Mouse (Mus musculus) liver, embryonic 15.5 days (tissue): ENCODE measurements around the gene Ankrd11. TPM values are rescaled to one million over a fixed set of nuclear protein-coding genes. Genes with fewer than 3 reads are reported as not detected.

Experiments
- ATAC-seq: fragments of 200-750 bp; cut with Nextera tagmentation; 2 replicates; pipeline ENCODE4 v1.8.0; 2017; ENCODE audit warnings: moderate number of reproducible peaks, mild to moderate bottlenecking, moderate library complexity; ENCODE audit not compliant: insufficient read depth
- H3K27ac ChIP-seq: fragments of 300-500 bp; sonication (generic); replicated peaks from 2 replicates; pipeline ENCODE4 v1.5.1; 2015; ENCODE audit warnings: mild to moderate bottlenecking, inconsistent platforms
- H3K27me3 ChIP-seq: fragments of 300-500 bp; sonication (generic); 2 replicates; pipeline ENCODE4 v1.6.1; 2015; ENCODE audit warnings: mild to moderate bottlenecking, inconsistent platforms
- H3K36me3 ChIP-seq: fragments of 300-500 bp; sonication (generic); replicated peaks from 2 replicates; pipeline ENCODE4 v1.6.1; 2015; ENCODE audit warnings: moderate library complexity, mild to moderate bottlenecking, inconsistent platforms
- H3K4me1 ChIP-seq: fragments of 300-500 bp; sonication (generic); replicated peaks from 2 replicates; pipeline ENCODE4 v1.6.1; 2015; ENCODE audit warnings: inconsistent platforms
- H3K4me2 ChIP-seq: fragments of 300-500 bp; sonication (generic); 2 replicates; pipeline ENCODE4 v1.6.1; 2015; ENCODE audit warnings: moderate library complexity, mild to moderate bottlenecking, inconsistent platforms
- H3K4me3 ChIP-seq: fragments of 300-500 bp; sonication (generic); replicated peaks from 2 replicates; pipeline ENCODE4 v1.5.1; 2015; ENCODE audit warnings: mild to moderate bottlenecking, inconsistent platforms
- H3K9ac ChIP-seq: fragments of 300-500 bp; sonication (generic); 2 replicates; pipeline ENCODE4 v1.6.1; 2015; ENCODE audit warnings: moderate library complexity, mild to moderate bottlenecking, inconsistent platforms
- H3K9me3 ChIP-seq: fragments of 300-500 bp; sonication (generic); replicated peaks from 2 replicates; pipeline ENCODE4 v1.6.1; 2016; ENCODE audit warnings: inconsistent platforms
- WGBS: fragments of 180-500 bp; shearing (Covaris S2); methylation state at CpG from one replicate; pipeline ENCODE4 v1.1.7; 2015; ENCODE audit warnings: mixed read lengths; ENCODE audit not compliant: insufficient replicate concordance; 5-methylcytosine and 5-hydroxymethylcytosine counted together
- polyA plus RNA-seq: library from polyadenylated mRNA; unstranded; fragments of >200 nt; fragmentation: Nextera tagmentation; extraction: Ambion mirVana; gene quantifications from 2 replicates; pipeline ENCODE4 v1.2.1, GENCODE M21; 2015

The Ankrd11 gene
- polyA plus RNA-seq, 1 experiment from 2014 or later = 18.1 TPM

DNA sequence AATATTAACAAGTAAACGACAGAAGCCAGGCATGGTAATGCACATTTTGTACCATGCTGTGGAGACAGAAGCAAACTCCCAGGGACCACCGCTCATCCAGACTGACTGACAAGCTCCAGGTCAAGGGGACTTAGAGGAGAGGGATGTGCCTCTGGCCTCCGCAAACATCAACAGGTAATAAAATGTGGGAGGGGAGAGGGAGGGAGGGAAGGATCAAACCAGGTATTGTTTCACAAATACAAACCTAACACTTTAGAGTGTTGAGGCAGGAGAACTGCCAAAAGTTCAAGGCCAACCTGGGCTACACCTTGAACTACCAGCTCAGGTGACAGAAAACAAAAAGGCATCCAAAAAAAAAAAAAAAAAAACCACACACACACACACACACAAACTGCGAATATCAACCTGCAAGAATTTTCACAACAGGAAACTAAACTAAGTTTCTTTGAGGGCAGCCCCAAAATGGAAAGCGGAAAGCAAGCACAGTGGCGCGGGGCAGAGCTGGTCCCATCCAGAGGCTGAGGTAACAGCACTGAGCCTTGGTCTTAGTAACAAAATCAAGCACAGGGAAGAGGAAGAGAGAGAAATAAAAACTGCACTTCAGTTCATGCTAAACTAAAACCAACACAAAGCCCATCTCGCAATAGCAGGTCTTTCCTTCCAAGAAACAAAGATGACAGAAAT, 55.4 kb downstream of the Ankrd11 start:
- no peaks in the 10 kb centered on the region for H3K27me3 ChIP-seq
- 64% methylated on average over 8 of the region's 8 CpGs for WGBS
- H3K4me3 ChIP-seq = no peak overlapping the region
- no peaks in the 10 kb centered on the region for H3K9me3 ChIP-seq
- peaks cover 73% of the 10 kb centered on the region for H3K4me1 ChIP-seq
- no peak overlapping the region; the same call in 1 of the 2 replicates for H3K27ac ChIP-seq
- no peak for ATAC-seq
- H3K4me2 ChIP-seq = no peak overlapping the region
- H3K9ac ChIP-seq = no peak overlapping the region
- H3K36me3 ChIP-seq = no peaks in the 10 kb centered on the region

DNA sequence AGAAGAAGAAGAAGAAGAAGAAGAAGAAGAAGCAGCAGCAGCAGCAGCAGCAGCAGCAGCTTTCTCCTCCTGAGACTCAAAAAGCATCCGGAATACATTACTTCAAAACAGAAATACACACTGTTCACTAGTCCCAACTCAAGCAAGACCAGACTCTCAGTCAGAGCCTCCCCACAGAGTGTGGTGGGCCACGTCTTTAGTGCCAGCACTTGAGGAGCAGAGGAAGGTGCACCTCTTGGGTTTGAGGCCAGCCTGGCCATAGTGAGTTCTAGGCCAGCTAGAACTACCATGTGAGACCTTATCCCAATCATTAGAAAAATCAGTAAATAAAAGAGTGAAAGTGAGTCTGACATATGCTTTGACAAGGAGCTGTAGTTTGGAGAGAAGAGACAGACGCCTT, 57.9 kb downstream of the Ankrd11 start:
- H3K4me3 ChIP-seq = no peak overlapping the region
- H3K27ac ChIP-seq = no peak overlapping the region
- no peak overlapping the region for H3K9ac ChIP-seq
- no peaks in the 10 kb centered on the region for H3K9me3 ChIP-seq
- peaks cover 74% of the 10 kb centered on the region for H3K4me1 ChIP-seq
- H3K27me3 ChIP-seq = no peaks in the 10 kb centered on the region
- 59% methylated on average over 3 of the region's 3 CpGs for WGBS
- no peaks in the 10 kb centered on the region for H3K36me3 ChIP-seq
- H3K4me2 ChIP-seq = no peak overlapping the region
- ATAC-seq = no peak

DNA sequence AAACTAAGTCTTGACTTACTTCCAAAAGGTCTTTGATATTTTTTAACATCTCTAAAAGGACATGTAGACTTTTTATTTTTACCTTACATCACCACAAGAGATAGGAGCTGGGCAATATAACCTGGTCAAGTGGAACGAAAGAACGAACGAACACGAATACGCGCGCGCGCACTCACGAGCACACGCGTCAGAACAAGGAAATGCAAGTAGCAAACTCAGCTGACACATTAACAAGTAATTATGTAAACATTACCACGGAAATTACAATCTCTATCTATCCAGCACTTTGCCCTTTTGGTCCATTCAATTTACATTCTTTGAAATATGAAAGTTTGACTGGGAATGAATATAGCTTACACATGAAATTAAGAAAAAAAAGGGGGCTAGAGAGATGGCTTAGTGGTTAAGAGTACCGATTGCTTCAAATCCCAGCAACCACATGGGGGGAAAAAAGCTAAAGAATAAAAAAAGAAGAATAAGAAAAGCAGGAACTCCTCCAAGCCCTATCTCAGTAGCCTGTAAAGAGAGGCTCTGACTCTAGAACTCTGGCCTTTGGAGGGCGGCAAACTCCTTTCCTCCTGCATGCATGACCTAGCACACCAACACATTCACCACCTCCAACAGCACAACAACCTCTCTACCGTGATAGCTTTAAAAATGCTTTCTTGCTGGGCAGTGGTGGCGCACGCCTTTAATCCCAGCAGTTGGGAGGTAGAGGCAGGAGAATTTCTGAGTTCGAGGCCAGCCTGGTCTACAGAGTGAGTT, 58.7 kb downstream of the Ankrd11 start:
- Histone ChIP-seq H3K9ac (no peak overlapping the region), H3K4me3 (no peak overlapping the region), H3K4me2 (no peak overlapping the region), H3K27me3 (no peaks in the 10 kb centered on the region), H3K9me3 (no peaks in the 10 kb centered on the region), H3K36me3 (no peaks in the 10 kb centered on the region), H3K4me1 (peaks cover 76% of the 10 kb centered on the region), H3K27ac (no peak overlapping the region)
- 73% methylated on average over 19 of the region's 19 CpGs for WGBS
- no peak for ATAC-seq

DNA sequence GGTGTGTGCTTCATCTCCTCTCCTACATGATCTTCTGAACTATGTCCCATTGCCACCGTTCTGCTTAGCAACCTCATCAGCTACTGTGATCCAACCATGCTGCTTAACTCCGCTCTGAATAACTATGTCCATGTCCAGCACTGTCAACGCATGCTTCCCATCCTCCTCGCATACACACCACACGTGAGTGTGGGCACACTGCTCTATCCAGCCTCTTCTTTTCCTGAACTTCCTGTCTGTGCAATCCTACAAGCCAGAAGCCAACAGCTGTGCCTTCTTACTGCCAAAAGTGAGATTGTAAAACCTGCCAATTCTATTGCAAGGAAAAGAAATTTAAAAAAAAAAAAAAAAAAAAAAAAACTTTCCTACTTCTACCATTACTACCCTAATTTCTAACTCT, 60.4 kb downstream of the Ankrd11 start:
- ATAC-seq = no peak
- H3K4me3 ChIP-seq = no peak overlapping the region
- peaks cover 74% of the 10 kb centered on the region for H3K4me1 ChIP-seq
- no peaks in the 10 kb centered on the region for H3K36me3 ChIP-seq
- 62% methylated on average over 5 of the region's 5 CpGs for WGBS
- no peaks in the 10 kb centered on the region for H3K27me3 ChIP-seq
- no peak overlapping the region for H3K9ac ChIP-seq
- H3K4me2 ChIP-seq = no peak overlapping the region
- H3K27ac ChIP-seq = no peak overlapping the region
- no peaks in the 10 kb centered on the region for H3K9me3 ChIP-seq

DNA sequence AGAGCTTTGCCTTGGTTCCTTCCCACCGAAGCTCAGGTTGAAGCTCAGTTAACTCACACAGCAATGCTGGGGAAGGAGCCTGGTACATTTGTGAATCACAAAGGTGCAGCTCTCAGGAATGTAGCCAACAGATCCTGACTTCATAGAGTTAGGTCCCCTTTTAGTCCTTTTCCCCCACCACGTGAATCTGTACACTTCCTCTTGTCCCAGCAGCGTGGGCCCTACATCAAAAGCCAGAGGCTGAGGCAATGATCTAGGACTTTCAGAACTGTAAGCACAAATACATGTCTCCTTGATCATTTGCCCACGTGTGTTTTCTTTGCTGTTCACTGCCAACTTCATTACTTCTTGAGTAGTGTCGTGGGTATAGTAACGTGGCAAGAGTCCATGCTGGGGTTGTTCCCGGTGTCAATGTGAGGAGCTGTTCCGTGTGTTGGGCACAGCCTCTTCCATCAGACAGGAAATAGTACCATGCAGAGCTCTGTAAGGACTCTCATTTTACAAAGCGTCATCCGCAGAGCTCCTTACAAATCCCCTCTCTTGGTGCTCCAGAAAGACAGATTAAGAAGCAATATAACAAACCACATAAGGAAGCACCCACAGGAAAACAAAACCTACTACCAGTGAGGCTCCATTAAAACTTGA, 62.1 kb downstream of the Ankrd11 start:
- no peak overlapping the region for H3K4me3 ChIP-seq
- H3K4me1 ChIP-seq = peaks cover 66% of the 10 kb centered on the region
- H3K9ac ChIP-seq = no peak overlapping the region
- H3K27me3 ChIP-seq = no peaks in the 10 kb centered on the region
- 46% methylated on average over 10 of the region's 10 CpGs for WGBS
- H3K9me3 ChIP-seq = no peaks in the 10 kb centered on the region
- no peak for ATAC-seq
- no peak overlapping the region for H3K27ac ChIP-seq
- H3K36me3 ChIP-seq = no peaks in the 10 kb centered on the region
- H3K4me2 ChIP-seq = no peak overlapping the region

DNA sequence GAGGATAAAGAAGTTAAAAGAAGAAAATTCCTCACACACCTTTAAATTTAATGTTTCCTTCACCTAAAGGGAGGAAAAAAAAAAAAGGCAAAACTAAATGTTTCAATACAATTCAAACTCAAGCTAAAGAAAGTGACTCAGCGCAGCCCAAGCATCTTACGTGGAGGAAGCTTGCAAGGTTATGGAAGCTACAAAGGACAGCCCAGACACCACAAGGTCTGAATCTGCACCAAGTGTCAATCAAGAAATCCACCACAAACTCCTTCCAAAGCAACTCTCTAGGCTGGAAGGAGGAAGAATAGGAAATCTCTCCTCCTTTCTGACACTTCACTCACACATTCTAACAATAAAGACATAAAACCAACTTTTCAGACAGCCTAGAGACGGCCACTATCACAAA, 62.7 kb downstream of the Ankrd11 start:
- 82% methylated on average over 3 of the region's 3 CpGs for WGBS
- peaks cover 60% of the 10 kb centered on the region for H3K4me1 ChIP-seq
- no peaks in the 10 kb centered on the region for H3K36me3 ChIP-seq
- no peaks in the 10 kb centered on the region for H3K9me3 ChIP-seq
- H3K9ac ChIP-seq = no peak overlapping the region
- H3K27ac ChIP-seq = no peak overlapping the region
- no peak overlapping the region for H3K4me2 ChIP-seq
- no peaks in the 10 kb centered on the region for H3K27me3 ChIP-seq
- H3K4me3 ChIP-seq = no peak overlapping the region
- ATAC-seq = no peak

DNA sequence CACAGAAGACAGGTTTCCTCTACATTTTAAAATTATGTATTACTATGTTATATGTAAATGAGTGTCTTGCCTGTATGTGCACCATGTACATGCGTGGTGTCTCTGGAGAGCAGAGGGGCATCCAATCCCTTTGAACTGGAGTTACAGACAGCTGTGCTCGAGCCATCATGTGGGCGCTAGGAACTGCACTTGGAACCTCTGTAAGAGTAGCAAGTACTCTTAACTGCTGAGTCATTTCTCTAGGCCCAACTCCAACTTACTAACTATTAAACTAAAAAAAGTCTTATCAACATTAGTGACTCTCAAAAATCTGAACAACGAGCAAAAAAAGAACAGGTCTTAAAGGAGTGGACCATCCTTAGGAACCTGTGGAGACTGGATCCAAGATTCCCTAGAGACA, 66.0 kb downstream of the Ankrd11 start:
- Histone ChIP-seq H3K4me3 (no peak overlapping the region), H3K4me2 (no peak overlapping the region), H3K9me3 (no peaks in the 10 kb centered on the region), H3K27me3 (no peaks in the 10 kb centered on the region), H3K4me1 (peaks cover 40% of the 10 kb centered on the region), H3K9ac (no peak overlapping the region), H3K36me3 (peaks cover 12% of the 10 kb centered on the region; the same call in 1 of the 2 replicates), H3K27ac (no peak overlapping the region)
- 43% methylated on average over 4 of the region's 4 CpGs for WGBS
- 0 out of 2 replicates have a peak, but pooled peaks have one; percentile 43 for ATAC-seq

DNA sequence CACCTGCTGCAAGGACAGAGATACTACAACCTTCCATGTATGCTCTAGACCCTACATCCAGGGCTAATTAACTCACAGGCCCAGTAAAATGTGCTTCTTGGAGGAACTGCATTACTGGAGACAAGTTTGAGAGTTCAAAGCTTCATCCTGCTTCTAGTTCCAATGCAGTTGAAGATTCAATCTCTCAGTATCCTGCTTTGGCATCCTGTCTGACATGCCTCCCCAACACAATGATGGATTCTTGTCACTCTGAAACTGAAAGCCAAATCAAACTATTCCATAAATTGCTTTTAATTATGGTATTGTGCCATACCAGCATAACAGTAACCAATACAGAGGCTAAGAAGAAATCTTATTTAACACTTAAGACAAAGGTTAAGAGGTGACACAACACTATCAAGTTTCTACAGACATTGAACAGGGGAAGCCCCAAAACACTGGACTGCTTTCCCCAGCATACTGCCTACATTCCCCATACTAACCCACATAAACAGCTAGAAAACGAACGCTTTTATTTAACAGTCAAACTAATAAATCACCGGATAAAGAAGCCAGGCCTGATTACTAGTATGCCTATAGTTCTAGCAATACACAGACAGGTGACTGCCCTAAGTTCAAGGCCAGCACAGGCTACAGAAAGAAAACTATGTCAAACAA, 72.0 kb downstream of the Ankrd11 start:
- Histone ChIP-seq H3K9ac (no peak overlapping the region), H3K4me3 (no peak overlapping the region), H3K4me1 (peaks cover 9% of the 10 kb centered on the region; the same call in 1 of the 2 replicates), H3K27ac (no peak overlapping the region), H3K9me3 (no peaks in the 10 kb centered on the region), H3K4me2 (no peak overlapping the region), H3K36me3 (peaks cover 31% of the 10 kb centered on the region; the same call in 1 of the 2 replicates), H3K27me3 (no peaks in the 10 kb centered on the region)
- 79% methylated on average over 3 of the region's 3 CpGs for WGBS
- no peak for ATAC-seq

DNA sequence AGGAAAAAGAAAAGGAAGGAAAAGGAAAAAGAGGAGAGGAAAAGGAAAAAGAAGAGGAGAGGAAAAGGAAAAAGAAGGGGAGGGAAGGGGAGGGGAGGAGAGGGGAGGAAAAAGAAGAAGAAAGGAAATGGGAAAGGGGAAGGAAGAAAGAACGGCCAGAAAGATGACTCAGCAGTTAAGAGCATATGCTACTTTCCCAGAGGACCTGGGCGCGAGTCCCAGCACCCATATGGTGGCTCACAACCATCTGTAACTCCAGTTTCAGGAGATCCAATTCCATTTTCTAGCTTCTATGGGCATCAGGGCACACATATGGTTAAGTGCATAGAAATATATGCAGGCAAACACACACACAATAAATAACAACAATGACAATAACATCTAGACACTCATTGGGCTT, 73.9 kb downstream of the Ankrd11 start:
- Histone ChIP-seq H3K9ac (no peak overlapping the region), H3K4me1 (peaks cover 24% of the 10 kb centered on the region), H3K36me3 (peaks cover 31% of the 10 kb centered on the region; the same call in 1 of the 2 replicates), H3K9me3 (no peaks in the 10 kb centered on the region), H3K4me3 (no peak overlapping the region), H3K4me2 (no peak overlapping the region), H3K27ac (no peak overlapping the region), H3K27me3 (no peaks in the 10 kb centered on the region)
- 77% methylated on average over 3 of the region's 3 CpGs for WGBS
- ATAC-seq = no peak

DNA sequence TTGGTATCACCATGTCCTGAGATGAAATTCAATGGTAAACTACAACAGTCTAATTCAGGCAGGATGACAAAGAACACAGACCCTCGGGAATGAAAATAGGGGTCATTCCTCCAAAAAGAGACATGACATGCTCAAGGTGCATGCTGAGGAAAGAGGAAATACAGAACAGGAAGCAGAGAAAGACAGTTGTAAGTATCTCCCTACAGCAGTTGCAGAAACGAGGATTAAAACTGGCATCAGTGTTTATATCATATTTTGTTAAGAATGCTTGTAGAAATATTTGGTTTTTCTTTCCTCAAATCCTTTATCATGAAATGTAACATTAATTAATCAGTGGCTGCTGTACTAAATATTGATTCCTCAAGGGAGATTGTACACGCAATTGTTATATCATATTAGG, 75.4 kb downstream of the Ankrd11 start:
- Histone ChIP-seq H3K27ac (no peak overlapping the region), H3K9ac (no peak overlapping the region), H3K27me3 (no peaks in the 10 kb centered on the region), H3K4me1 (peaks cover 33% of the 10 kb centered on the region), H3K4me2 (no peak overlapping the region), H3K9me3 (no peaks in the 10 kb centered on the region), H3K4me3 (no peak overlapping the region), H3K36me3 (peaks cover 22% of the 10 kb centered on the region; the same call in 1 of the 2 replicates)
- ATAC-seq = no peak
- WGBS = 50% methylated on average over 3 of the region's 3 CpGs

DNA sequence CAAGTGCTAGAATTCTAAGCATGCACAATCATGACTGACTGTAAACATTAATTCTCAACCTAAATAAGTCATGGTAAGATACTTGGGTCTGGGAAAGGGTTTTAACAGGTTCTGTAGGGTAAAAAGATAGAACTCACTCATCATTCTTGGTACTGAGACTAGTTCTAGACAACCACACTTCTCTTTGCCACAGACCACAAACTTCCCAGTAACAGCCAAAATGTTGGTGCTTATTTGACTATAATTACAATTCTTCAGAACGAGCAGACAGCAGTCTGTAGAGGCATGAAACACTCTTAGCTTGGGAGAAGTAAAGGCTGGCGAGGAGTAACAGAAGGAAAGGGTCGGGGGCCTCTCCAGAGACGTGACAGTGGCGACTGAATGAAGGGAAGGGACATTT, 80.0 kb downstream of the Ankrd11 start:
- no peak for ATAC-seq
- Histone ChIP-seq H3K4me1 (peaks cover 70% of the 10 kb centered on the region), H3K9me3 (no peaks in the 10 kb centered on the region), H3K9ac (no peak overlapping the region), H3K27me3 (no peaks in the 10 kb centered on the region), H3K4me2 (no peak overlapping the region), H3K27ac (no peak overlapping the region), H3K36me3 (no peaks in the 10 kb centered on the region), H3K4me3 (no peak overlapping the region)
- 22% methylated on average over 5 of the region's 5 CpGs for WGBS
